Mouse (Mus musculus): ENCODE measurements around the gene Hoxb6. TPM values are rescaled to one million over a fixed set of nuclear protein-coding genes. Genes with fewer than 3 reads are reported as not detected.

Hoxb6 gene
- polyA plus RNA-seq, 1 experiment: 4.4 TPM

DNA sequence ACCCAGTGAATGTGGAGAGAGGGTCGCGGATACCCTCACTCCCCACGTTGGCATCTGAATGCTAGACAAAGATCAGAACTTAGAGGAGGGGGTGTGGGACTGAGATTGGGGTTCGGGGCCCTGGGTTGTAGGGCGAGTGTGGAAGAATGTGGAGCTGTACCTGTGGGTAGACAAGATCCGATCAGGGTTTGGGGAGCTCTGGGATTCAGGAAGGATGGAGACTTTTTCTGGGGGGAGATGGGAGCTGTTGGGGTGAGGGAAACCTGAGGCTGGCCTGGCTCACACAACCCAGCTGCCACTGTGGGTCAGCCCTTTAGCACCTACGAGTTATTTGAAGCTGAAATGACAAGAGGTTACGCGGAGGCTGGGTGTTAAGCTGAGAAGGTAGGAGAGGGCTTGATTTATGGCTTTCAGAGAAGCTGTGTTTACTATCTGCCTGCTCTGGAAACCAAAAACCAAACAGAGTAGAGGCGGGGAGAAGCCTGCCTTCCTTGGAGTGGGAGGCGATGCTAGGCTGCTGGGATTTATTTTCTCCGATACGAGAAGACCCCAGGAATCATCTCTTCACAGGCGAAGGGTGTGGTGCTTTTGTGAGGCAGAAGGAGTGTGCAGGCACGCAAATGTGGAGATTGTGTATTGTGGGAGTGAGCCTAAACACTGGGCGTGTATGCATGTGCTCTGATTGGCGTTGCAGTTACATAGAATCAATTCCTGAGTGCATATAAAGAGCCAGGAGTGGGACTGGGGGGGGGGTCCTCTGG lies 41.1 kb downstream of the Hoxb6 start:
- TF ChIP-seq CTCF (IDR thresholded peaks at IDR 0.05; ENCODE audit: control insufficient read depth, insufficient read depth, low read length) (no peak), POLR2A (IDR thresholded peaks at IDR 0.05; ENCODE audit: borderline replicate concordance, control insufficient read depth, low read depth, low read length) (no peak)
- 86% methylated on average over 17 of the region's 17 CpGs for WGBS
- Histone ChIP-seq H3K27ac (ENCODE audit: control insufficient read depth, insufficient read depth, low read depth, low read length, poor library complexity) (no peak overlapping the region), H3K4me1 (ENCODE audit: control insufficient read depth, insufficient read depth, low read length) (no peaks in the 10 kb centered on the region; the same call in 1 of the 2 replicates), H3K4me3 (replicated peaks; ENCODE audit: control insufficient read depth, low read depth, low read length) (no peak overlapping the region)

DNA sequence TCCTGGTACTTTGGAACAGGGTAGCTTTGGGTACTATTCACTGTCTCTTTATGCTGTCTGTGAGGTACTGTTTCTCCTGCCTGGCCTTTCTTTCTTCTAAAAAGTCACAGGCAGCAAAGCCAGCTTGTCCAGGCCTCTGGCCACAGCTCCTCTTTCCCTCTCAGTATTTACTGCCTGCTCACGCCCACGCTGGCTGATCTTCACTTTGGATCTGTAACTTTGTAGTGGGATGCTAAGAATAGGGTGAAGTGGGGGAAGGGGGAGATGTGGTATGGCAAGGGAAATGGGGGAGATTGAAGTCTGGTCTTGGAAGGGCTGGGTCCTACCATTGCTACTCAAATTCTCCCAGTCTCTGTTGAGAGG lies 41.7 kb downstream of the Hoxb6 start:
- 83% methylated on average over 2 of the region's 2 CpGs for WGBS
- Histone ChIP-seq H3K4me1 (ENCODE audit: control insufficient read depth, insufficient read depth, low read length) (no peaks in the 10 kb centered on the region; the same call in 1 of the 2 replicates), H3K27ac (ENCODE audit: control insufficient read depth, insufficient read depth, low read depth, low read length, poor library complexity) (no peak overlapping the region), H3K4me3 (replicated peaks; ENCODE audit: control insufficient read depth, low read depth, low read length) (no peak overlapping the region)
- TF ChIP-seq POLR2A (IDR thresholded peaks at IDR 0.05; ENCODE audit: borderline replicate concordance, control insufficient read depth, low read depth, low read length): no peak
- no peak for TF ChIP-seq CTCF (IDR thresholded peaks at IDR 0.05; ENCODE audit: control insufficient read depth, insufficient read depth, low read length)

DNA sequence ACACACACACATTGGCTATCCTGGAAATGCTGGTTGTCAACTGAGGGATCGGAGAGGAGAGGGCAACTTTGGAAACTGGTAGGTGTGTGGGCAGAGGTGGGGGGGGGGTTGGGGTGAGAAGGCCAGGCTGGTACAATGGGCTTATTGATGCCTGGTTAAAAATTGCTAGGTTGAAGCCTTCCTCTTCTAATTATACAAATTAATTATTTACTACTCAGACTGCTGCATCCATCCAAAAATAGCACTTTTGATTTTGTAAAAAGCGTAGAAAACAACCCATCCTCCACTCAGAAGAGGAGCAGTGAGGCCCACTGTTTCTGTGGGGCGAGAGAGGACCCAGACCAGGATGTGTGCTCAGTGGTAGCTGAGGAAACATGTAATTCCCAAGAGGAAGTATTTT lies 42.7 kb downstream of the Hoxb6 start:
- H3K4me3 ChIP-seq (replicated peaks; ENCODE audit: control insufficient read depth, low read depth, low read length): no peak overlapping the region
- H3K4me1 ChIP-seq (ENCODE audit: control insufficient read depth, insufficient read depth, low read length): no peaks in the 10 kb centered on the region; the same call in 1 of the 2 replicates
- WGBS: 77% methylated on average over 3 of the region's 3 CpGs
- no peak overlapping the region for H3K27ac ChIP-seq (ENCODE audit: control insufficient read depth, insufficient read depth, low read depth, low read length, poor library complexity)
- no peak for TF ChIP-seq CTCF (IDR thresholded peaks at IDR 0.05; ENCODE audit: control insufficient read depth, insufficient read depth, low read length)
- TF ChIP-seq POLR2A (IDR thresholded peaks at IDR 0.05; ENCODE audit: borderline replicate concordance, control insufficient read depth, low read depth, low read length): no peak

DNA sequence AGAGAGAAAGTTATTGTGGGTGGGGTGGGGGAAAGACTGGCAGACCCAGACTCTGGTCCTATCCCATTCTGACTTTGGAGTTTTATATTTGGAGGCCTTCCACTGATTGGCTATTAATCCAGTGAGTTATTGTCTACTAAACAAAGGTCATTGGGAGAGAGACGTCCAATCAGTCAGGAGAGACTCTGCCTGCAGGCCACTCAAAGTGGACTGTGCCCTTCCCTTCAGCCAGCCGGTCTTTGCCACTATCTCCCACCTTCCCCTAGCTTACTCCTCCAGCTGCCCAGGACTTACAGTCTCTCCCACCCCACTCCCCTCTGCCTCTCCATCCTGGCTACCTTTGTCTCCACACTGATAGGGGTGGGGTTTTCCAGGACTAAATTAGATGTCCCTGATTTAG lies 44.3 kb downstream of the Hoxb6 start:
- TF ChIP-seq CTCF (IDR thresholded peaks at IDR 0.05; ENCODE audit: control insufficient read depth, insufficient read depth, low read length) (no peak), POLR2A (IDR thresholded peaks at IDR 0.05; ENCODE audit: borderline replicate concordance, control insufficient read depth, low read depth, low read length) (no peak)

GRCm38 (mm10) chr11:96337026-96337425 lies 44.8 kb downstream of the Hoxb6 start:
- Histone ChIP-seq H3K27ac (ENCODE audit: control insufficient read depth, insufficient read depth, low read depth, low read length, poor library complexity) (no peak overlapping the region), H3K4me1 (ENCODE audit: control insufficient read depth, insufficient read depth, low read length) (no peaks in the 10 kb centered on the region; the same call in 1 of the 2 replicates), H3K4me3 (replicated peaks; ENCODE audit: control insufficient read depth, low read depth, low read length) (no peak overlapping the region)
- TF ChIP-seq CTCF (IDR thresholded peaks at IDR 0.05; ENCODE audit: control insufficient read depth, insufficient read depth, low read length): no peak
- no peak for TF ChIP-seq POLR2A (IDR thresholded peaks at IDR 0.05; ENCODE audit: borderline replicate concordance, control insufficient read depth, low read depth, low read length)
- 74% methylated on average over 6 of the region's 6 CpGs for WGBS

More for the DNA sequence above, 44.3 kb downstream of the Hoxb6 start:
- no peak overlapping the region for H3K4me3 ChIP-seq (replicated peaks; ENCODE audit: control insufficient read depth, low read depth, low read length)
- no peaks in the 10 kb centered on the region; the same call in 1 of the 2 replicates for H3K4me1 ChIP-seq (ENCODE audit: control insufficient read depth, insufficient read depth, low read length)
- 69% methylated on average over 2 of the region's 2 CpGs for WGBS
- no peak overlapping the region for H3K27ac ChIP-seq (ENCODE audit: control insufficient read depth, insufficient read depth, low read depth, low read length, poor library complexity)

DNA sequence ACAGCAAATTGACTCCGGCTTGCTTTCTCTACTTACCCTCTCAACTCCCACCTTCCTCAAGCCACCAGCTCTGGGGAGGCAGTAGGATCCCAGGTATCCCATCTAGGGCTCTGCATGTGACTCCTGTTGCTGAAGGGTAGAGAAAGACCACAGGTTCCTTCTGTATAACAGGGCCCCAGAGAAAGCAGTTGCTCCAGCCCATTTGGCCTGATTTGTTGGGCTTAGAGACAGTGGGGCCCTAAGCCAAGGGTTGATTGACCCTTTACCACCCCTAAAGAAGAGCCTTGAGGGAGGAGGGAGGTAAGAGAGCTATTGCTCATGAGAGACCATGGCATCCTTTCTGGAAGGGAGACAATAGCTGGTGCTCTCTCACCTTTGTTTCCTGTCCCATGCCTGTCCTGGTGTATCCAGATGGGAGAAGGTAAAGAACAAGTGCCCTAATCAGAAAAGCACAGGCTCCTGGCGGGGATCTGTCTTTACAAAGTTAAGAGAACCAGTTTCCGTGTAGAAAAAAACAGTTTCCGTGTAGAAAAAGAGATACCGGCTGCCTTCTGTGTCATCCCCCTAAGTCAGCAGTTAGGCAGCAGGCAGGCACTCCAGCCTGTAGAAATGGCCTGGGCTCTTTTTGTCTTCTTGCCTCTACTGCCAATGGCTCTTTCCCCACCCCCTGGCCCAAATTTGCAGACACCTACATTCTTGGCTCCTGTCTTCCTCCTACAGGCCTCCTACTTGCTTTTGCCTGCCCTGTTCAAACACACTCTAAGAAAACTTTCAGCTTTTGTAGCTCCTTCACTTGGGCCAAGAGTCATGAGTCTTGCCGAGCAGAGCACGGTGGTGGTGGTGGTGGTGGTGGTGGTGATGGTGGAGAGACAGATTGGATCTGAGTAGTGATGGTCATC lies 46.9 kb downstream of the Hoxb6 start:
- TF ChIP-seq CTCF (IDR thresholded peaks at IDR 0.05; ENCODE audit: control insufficient read depth, insufficient read depth, low read length) (no peak), POLR2A (IDR thresholded peaks at IDR 0.05; ENCODE audit: borderline replicate concordance, control insufficient read depth, low read depth, low read length) (no peak)
- Histone ChIP-seq H3K4me3 (replicated peaks; ENCODE audit: control insufficient read depth, low read depth, low read length) (no peak overlapping the region), H3K4me1 (ENCODE audit: control insufficient read depth, insufficient read depth, low read length) (no peaks in the 10 kb centered on the region; the same call in 1 of the 2 replicates), H3K27ac (ENCODE audit: control insufficient read depth, insufficient read depth, low read depth, low read length, poor library complexity) (no peak overlapping the region)
- WGBS: 78% methylated on average over 7 of the region's 7 CpGs

GRCm38 (mm10) chr11:96340698-96341365 lies 48.6 kb downstream of the Hoxb6 start:
- H3K4me1 ChIP-seq (ENCODE audit: control insufficient read depth, insufficient read depth, low read length): no peaks in the 10 kb centered on the region; the same call in 1 of the 2 replicates
- no peak for TF ChIP-seq POLR2A (IDR thresholded peaks at IDR 0.05; ENCODE audit: borderline replicate concordance, control insufficient read depth, low read depth, low read length)
- no peak for TF ChIP-seq CTCF (IDR thresholded peaks at IDR 0.05; ENCODE audit: control insufficient read depth, insufficient read depth, low read length)
- whole genome bisulfite sequencing: 4% methylated on average over 35 of the region's 36 CpGs
- no peak overlapping the region for H3K4me3 ChIP-seq (replicated peaks; ENCODE audit: control insufficient read depth, low read depth, low read length)
- H3K27ac ChIP-seq (ENCODE audit: control insufficient read depth, insufficient read depth, low read depth, low read length, poor library complexity): no peak overlapping the region
